Mouse (Mus musculus): ENCODE measurements around the gene Gm20777. TPM values are rescaled to one million over a fixed set of nuclear protein-coding genes. Genes with fewer than 3 reads are reported as not detected.

The Gm20777 gene
- polyA plus RNA-seq (2014; fragmentation: Illumina TruSeq; extraction: RNeasy Lipid Tissue Mini Kit (QIAGEN cat#74804); ENCODE audit: low read depth, low replicate concordance) = not detected

DNA sequence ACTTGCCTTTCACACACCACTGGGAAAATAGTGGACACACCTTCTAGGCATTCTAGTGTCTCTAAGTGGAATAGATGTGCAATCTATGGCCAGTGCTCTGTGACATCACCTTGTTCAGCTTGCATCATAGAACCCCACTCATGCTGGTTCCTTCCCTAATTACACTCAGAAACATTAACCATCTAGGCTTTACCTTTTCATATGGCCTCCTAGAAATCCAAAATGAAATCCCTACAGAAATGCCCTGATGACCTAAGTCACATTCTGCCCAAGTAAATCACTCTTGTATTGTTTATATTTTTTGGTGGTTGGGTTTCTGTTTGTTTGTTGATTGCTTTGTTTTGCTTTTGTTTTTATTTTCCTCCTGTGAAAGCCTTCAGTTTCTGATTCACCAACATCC, at the start of gene Gm20777:
Gm20777 (minus strand) TSS at position 101 of the 400 bp plus-strand sequence.

Other genes with a start within 250 kb of the Gm20777 start
- not detected for gene Gm20737, start 216.4 kb downstream of the Gm20777 start, polyA plus RNA-seq (2014; fragmentation: Illumina TruSeq; extraction: RNeasy Lipid Tissue Mini Kit (QIAGEN cat#74804); ENCODE audit: low read depth, low replicate concordance)
- not detected for gene Gm21775, start 199.0 kb downstream of the Gm20777 start, polyA plus RNA-seq (2014; fragmentation: Illumina TruSeq; extraction: RNeasy Lipid Tissue Mini Kit (QIAGEN cat#74804); ENCODE audit: low read depth, low replicate concordance)
- not detected for gene Gm21900, start 136.1 kb downstream of the Gm20777 start, polyA plus RNA-seq (2014; fragmentation: Illumina TruSeq; extraction: RNeasy Lipid Tissue Mini Kit (QIAGEN cat#74804); ENCODE audit: low read depth, low replicate concordance)

Data from kidney, adult 10 weeks (tissue).